Mouse (Mus musculus): ENCODE data around the gene Papola. TPM values are rescaled to one million over a fixed set of nuclear protein-coding genes. Genes with fewer than 3 reads are reported as not detected.

Papola gene
- total RNA-seq, 1 experiment, result 131 TPM

GRCm38 (mm10) chr12:105852798-105853197 lies 68.3 kb downstream of the Papola start:
- Histone ChIP-seq H3K9ac (ENCODE audit: insufficient read depth, low read depth, low read length, poor library complexity, severe bottlenecking) (no peak overlapping the region), H3K9me3 (ENCODE audit: control insufficient read depth, insufficient read depth, low read depth, low read length) (no peaks in the 10 kb centered on the region), H3K36me3 (ENCODE audit: control insufficient read depth, insufficient read depth, low read length, poor library complexity, severe bottlenecking) (no peaks in the 10 kb centered on the region), H3K27ac (ENCODE audit: insufficient read depth, low read depth, low read length, poor library complexity, severe bottlenecking) (no peak overlapping the region), H3K4me1 (ENCODE audit: control insufficient read depth in 2 of 2, insufficient read depth in 2 of 2, low read length in 2 of 2, poor library complexity in 1 of 2) (peaks cover 0 to 2% of the 10 kb centered on the region in 2 experiments; a peak in 1 of 4 replicates), H3K4me3 (ENCODE audit: insufficient read depth in 1 of 2, low read depth in 1 of 2, low read length in 2 of 2, poor library complexity in 1 of 2, severe bottlenecking in 1 of 2) (no peak overlapping the region)
- in situ Hi-C loops (cut with MboI; ENCODE audit: low sequenced_read_pairs in 2 of 2, unreplicated experiment in 2 of 2), result no loop called here
- DNase-seq (ENCODE audit: low read depth, low spot score), result no peak
- TF ChIP-seq MAFK (IDR thresholded peaks at IDR 0.05; ENCODE audit: insufficient read depth, low read depth, low read length) (no peak), CHD2 (IDR thresholded peaks at IDR 0.05; ENCODE audit: low read depth, low read length) (no peak), HCFC1 (IDR thresholded peaks at IDR 0.05; ENCODE audit: borderline replicate concordance, insufficient read depth, low read length) (no peak)

GRCm38 (mm10) chr12:105854639-105855038 lies 70.1 kb downstream of the Papola start:
- in situ Hi-C loops (cut with MboI; ENCODE audit: low sequenced_read_pairs in 2 of 2, unreplicated experiment in 2 of 2), result no loop called here
- Histone ChIP-seq H3K27ac (ENCODE audit: insufficient read depth, low read depth, low read length, poor library complexity, severe bottlenecking) (no peak overlapping the region), H3K9ac (ENCODE audit: insufficient read depth, low read depth, low read length, poor library complexity, severe bottlenecking) (no peak overlapping the region; the same call in 1 of the 2 replicates), H3K4me1 (ENCODE audit: control insufficient read depth in 2 of 2, insufficient read depth in 2 of 2, low read length in 2 of 2, poor library complexity in 1 of 2) (peaks cover 0 to 8% of the 10 kb centered on the region in 2 experiments; a peak in 2 of 4 replicates), H3K9me3 (ENCODE audit: control insufficient read depth, insufficient read depth, low read depth, low read length) (no peaks in the 10 kb centered on the region), H3K36me3 (ENCODE audit: control insufficient read depth, insufficient read depth, low read length, poor library complexity, severe bottlenecking) (no peaks in the 10 kb centered on the region), H3K4me3 (ENCODE audit: insufficient read depth in 1 of 2, low read depth in 1 of 2, low read length in 2 of 2, poor library complexity in 1 of 2, severe bottlenecking in 1 of 2) (no peak overlapping the region)
- TF ChIP-seq HCFC1 (IDR thresholded peaks at IDR 0.05; ENCODE audit: borderline replicate concordance, insufficient read depth, low read length) (no peak), MAFK (IDR thresholded peaks at IDR 0.05; ENCODE audit: insufficient read depth, low read depth, low read length) (no peak), ZNF384 (IDR thresholded peaks at IDR 0.05; ENCODE audit: low read depth, low read length) (no peak), ZC3H11A (IDR thresholded peaks at IDR 0.05; ENCODE audit: borderline replicate concordance, low read depth, low read length) (no peak), CHD2 (IDR thresholded peaks at IDR 0.05; ENCODE audit: low read depth, low read length) (no peak)
- no peak for DNase-seq (ENCODE audit: low read depth, low spot score)

- Histone ChIP-seq H3K4me1 (ENCODE audit: control insufficient read depth in 2 of 2, insufficient read depth in 2 of 2, low read length in 2 of 2, poor library complexity in 1 of 2) (peaks cover 0 to 8% of the 10 kb centered on the region in 2 experiments; a peak in 2 of 4 replicates), H3K4me3 (ENCODE audit: insufficient read depth in 1 of 2, low read depth in 1 of 2, low read length in 2 of 2, poor library complexity in 1 of 2, severe bottlenecking in 1 of 2) (no peak overlapping the region), H3K9ac (ENCODE audit: insufficient read depth, low read depth, low read length, poor library complexity, severe bottlenecking) (no peak overlapping the region), H3K27ac (ENCODE audit: insufficient read depth, low read depth, low read length, poor library complexity, severe bottlenecking) (no peak overlapping the region), H3K36me3 (ENCODE audit: control insufficient read depth, insufficient read depth, low read length, poor library complexity, severe bottlenecking) (no peaks in the 10 kb centered on the region), H3K9me3 (ENCODE audit: control insufficient read depth, insufficient read depth, low read depth, low read length) (no peaks in the 10 kb centered on the region)
- in situ Hi-C loops (cut with MboI; ENCODE audit: low sequenced_read_pairs in 2 of 2, unreplicated experiment in 2 of 2), result no loop called here
- no peak for DNase-seq (ENCODE audit: low read depth, low spot score)
- TF ChIP-seq CHD2 (IDR thresholded peaks at IDR 0.05; ENCODE audit: low read depth, low read length) (no peak), ZNF384 (IDR thresholded peaks at IDR 0.05; ENCODE audit: low read depth, low read length) (no peak), ZC3H11A (IDR thresholded peaks at IDR 0.05; ENCODE audit: borderline replicate concordance, low read depth, low read length) (no peak), HCFC1 (IDR thresholded peaks at IDR 0.05; ENCODE audit: borderline replicate concordance, insufficient read depth, low read length) (no peak), MAFK (IDR thresholded peaks at IDR 0.05; ENCODE audit: insufficient read depth, low read depth, low read length) (no peak)
Observed at GRCm38 (mm10) chr12:105857902-105858640, 73.6 kb downstream of the Papola start.

GRCm38 (mm10) chr12:105862072-105862471 lies 77.6 kb downstream of the Papola start:
- Histone ChIP-seq H3K4me3 (ENCODE audit: insufficient read depth in 1 of 2, low read depth in 1 of 2, low read length in 2 of 2, poor library complexity in 1 of 2, severe bottlenecking in 1 of 2) (peak overlapping the region in 1 of 2 experiments; percentile 50; a peak in 2 of 4 replicates), H3K36me3 (ENCODE audit: control insufficient read depth, insufficient read depth, low read length, poor library complexity, severe bottlenecking) (no peaks in the 10 kb centered on the region), H3K27ac (ENCODE audit: insufficient read depth, low read depth, low read length, poor library complexity, severe bottlenecking) (no peak overlapping the region), H3K9me3 (ENCODE audit: control insufficient read depth, insufficient read depth, low read depth, low read length) (no peaks in the 10 kb centered on the region), H3K4me1 (ENCODE audit: control insufficient read depth in 2 of 2, insufficient read depth in 2 of 2, low read length in 2 of 2, poor library complexity in 1 of 2) (peaks cover 0 to 8% of the 10 kb centered on the region in 2 experiments; a peak in 2 of 4 replicates), H3K9ac (ENCODE audit: insufficient read depth, low read depth, low read length, poor library complexity, severe bottlenecking) (no peak overlapping the region)
- in situ Hi-C loops (cut with MboI; ENCODE audit: low sequenced_read_pairs in 2 of 2, unreplicated experiment in 2 of 2), result no loop called here
- TF ChIP-seq CHD2 (IDR thresholded peaks at IDR 0.05; ENCODE audit: low read depth, low read length), result no peak
- TF ChIP-seq MAFK (IDR thresholded peaks at IDR 0.05; ENCODE audit: insufficient read depth, low read depth, low read length), result no peak
- no peak for TF ChIP-seq ZC3H11A (IDR thresholded peaks at IDR 0.05; ENCODE audit: borderline replicate concordance, low read depth, low read length)
- TF ChIP-seq ZNF384 (IDR thresholded peaks at IDR 0.05; ENCODE audit: low read depth, low read length), result no peak
- TF ChIP-seq HCFC1 (IDR thresholded peaks at IDR 0.05; ENCODE audit: borderline replicate concordance, insufficient read depth, low read length), result no peak
- DNase-seq (ENCODE audit: low read depth, low spot score), result no peak
